Mouse (Mus musculus): Measurements from ENCODE around the gene Papln. TPM values are rescaled to one million over a fixed set of nuclear protein-coding genes. Genes with fewer than 3 reads are reported as not detected.
A peak's percentile ranks its signal among the peaks of the same experiment; 100 is the strongest.

Papln gene
- total and polyA plus RNA-seq, 3 experiments: 1.3 to 5.0 (median 2.0) TPM

- DNase-seq: no peak
Observed at GRCm38 (mm10) chr12:83767833-83768232, 4.4 kb downstream of the Papln start.

- DNase-seq: no peak
Observed at GRCm38 (mm10) chr12:83768235-83768899, 4.9 kb downstream of the Papln start.

GRCm38 (mm10) chr12:83770418-83771256 is 7.2 kb downstream of the Papln start:
- DNase-seq: peak; percentile 77

- DNase-seq: no peak
Observed at GRCm38 (mm10) chr12:83775621-83776020, 12.2 kb downstream of the Papln start.

DNA sequence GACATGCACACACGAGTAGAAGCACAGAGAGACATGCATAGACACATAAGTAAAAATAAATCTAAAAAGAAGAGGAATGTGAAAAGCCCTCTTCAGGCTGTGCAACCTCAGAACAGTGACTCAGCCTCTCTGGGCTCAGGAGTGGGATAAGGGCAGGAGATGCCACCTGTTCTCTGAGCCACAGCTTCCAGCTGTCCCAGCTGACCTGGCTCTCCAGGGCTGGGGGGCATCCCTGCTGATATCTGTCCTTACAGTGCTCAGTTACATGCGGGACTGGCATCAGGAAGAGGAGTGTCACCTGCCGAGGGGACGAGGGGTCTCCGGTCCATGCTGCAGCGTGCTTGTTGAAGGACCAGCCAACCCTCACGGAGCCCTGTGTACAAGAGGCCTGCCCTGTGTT is 13.3 kb downstream of the Papln start:
- DNase-seq: no peak

- DNase-seq: no peak
Observed at GRCm38 (mm10) chr12:83780181-83780580, 16.7 kb downstream of the Papln start.

DNA sequence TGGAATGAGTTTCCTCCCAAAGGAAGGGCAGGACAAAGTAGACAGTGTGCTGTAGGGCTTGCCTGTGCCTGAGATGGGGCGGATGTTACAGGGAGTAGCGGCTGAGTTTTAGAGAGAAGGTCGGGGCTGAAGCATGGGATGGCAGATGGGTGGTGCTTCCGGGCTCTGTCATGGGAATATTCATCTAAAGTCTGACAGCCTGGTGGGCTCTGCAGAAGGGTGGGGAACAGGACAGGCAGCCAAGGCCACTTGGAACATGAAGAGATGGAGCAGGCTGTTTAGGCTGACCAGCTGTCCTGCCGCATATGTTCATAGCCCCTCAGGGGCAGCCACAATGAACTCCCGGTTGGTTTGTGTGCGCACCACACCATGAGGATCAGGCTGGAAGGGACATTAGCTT is 17.8 kb downstream of the Papln start:
- no peak for DNase-seq

- no peak for DNase-seq
Observed at GRCm38 (mm10) chr12:83781640-83782278, 18.3 kb downstream of the Papln start.

- no peak for DNase-seq
Observed at GRCm38 (mm10) chr12:83782669-83783068, 19.2 kb downstream of the Papln start.

DNA sequence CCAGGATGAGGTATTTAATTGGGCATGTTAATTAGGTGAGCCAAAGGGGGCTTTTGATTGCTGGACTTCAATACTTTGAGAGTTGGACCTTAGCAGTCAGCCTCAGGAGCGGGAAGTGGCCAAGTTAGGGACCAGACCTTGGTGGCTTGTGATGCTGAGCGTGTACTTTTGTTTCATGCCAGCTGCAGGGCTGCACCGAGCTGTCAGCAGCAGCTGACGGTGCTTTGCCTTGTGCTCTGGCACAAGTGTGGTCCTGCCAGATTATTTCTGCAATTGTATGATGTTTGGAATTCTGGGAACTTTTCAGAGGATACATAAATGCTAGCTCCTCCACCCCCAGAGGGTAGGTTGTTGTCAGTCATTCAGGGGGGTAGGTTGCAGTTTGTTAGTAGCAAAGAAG is 21.9 kb downstream of the Papln start:
- DNase-seq: no peak

- DNase-seq: no peak
Observed at GRCm38 (mm10) chr12:83789051-83789780, 25.8 kb downstream of the Papln start.

DNA sequence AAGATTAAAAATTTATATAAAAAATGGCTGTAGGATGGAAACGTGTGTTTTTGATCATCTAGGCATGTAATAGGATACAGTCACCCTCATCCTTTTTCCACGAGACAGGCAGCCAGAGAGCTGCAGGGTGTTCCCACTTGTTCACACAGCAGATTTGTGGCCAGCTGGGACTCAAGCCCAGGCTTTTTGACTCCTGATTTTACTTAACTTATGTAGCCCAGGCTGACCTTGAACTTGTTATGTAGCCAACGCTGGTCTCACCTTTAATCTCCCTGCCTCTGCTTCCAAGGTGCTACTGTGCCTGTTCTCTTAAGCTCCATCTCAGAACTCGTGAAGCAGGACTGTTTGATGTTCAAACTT is 26.3 kb downstream of the Papln start:
- DNase-seq: no peak

- no peak for DNase-seq
Observed at GRCm38 (mm10) chr12:83790749-83791148, 27.3 kb downstream of the Papln start.

GRCm38 (mm10) chr12:83791737-83792136 is 28.3 kb downstream of the Papln start:
- peak; percentile 19 for DNase-seq

GRCm38 (mm10) chr12:83792706-83793410 is 29.4 kb downstream of the Papln start:
- no peak for DNase-seq

DNA sequence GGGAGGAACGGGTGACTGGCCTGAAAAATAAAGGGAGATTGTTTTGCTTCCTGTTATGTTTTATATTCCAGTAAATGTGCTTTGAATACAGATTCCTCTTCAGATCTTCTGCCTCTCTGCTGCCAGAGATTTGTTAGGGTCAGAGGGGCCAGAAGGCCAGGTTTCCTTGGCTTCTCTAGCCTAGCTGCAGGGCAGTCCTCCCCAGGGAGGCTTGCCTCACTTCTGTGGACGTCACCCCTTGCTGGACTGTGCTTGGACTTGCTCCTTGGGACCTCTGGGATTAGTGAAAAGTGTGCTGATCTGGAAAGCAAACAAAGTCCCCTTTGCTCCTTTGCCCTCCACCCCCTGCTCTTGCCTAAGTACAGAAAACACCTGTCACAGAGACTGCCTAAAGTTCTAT is 31.6 kb downstream of the Papln start:
- DNase-seq: peak; percentile 54

GRCm38 (mm10) chr12:83795586-83795985 is 32.2 kb downstream of the Papln start:
- DNase-seq: no peak

GRCm38 (mm10) chr12:83798313-83798712 is 34.9 kb downstream of the Papln start:
- DNase-seq: no peak

- DNase-seq: no peak
Observed at GRCm38 (mm10) chr12:83800943-83801342, 37.5 kb downstream of the Papln start.

DNA sequence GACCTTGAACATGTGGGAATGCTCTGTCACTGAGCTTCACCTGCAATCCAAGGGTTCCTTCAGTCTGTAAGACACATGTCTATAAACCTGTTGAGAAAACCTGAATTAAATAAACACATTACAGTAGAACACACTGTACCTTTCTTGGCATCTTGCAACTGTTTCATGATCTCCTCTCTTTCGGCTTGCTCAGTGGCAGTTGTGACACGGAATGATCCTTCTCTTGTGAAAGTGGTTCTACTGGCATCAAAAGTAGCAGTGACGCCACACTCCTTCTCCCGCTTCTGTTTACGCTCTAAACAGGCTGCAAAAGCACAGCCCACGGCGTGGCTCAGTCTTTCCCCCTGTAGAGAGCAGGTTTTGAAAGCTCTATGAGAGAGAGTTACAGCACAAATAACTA is 40.2 kb downstream of the Papln start:
- DNase-seq: no peak

DNA sequence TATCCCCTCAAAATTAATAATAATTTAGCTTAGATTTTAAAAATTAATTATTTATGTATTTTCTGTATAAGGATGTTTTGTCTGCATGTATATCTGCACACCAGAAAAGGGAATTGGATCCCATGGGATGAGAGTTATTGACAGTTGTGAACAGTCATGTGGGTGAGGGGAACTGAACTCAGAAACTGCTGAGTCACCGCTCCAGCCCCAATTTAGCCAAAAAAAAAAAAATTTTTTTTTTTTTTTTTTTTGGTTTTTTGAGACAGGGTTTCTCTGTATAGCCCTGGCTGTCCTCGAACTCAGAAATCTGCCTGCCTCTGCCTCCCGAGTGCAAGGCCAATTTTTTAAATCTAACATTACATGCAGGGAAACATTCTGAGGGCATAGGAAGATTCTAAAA is 48.5 kb downstream of the Papln start:
- DNase-seq: no peak

GRCm38 (mm10) chr12:83816616-83817015 is 53.2 kb downstream of the Papln start:
- DNase-seq: no peak
